Mouse (Mus musculus) limb, embryonic 10.5 days (tissue): ENCODE results near the gene Vac14. TPM values are rescaled to one million over a fixed set of nuclear protein-coding genes. Genes with fewer than 3 reads are reported as not detected.

Experiments used
- DNase-seq: peaks from one replicate; pipeline ENCODE4 v3.0.0-alpha.2; 2017; ENCODE audit warnings: low spot score
- H3K27ac ChIP-seq: fragments of 300-500 bp; sonication (generic); 2 replicates; pipeline ENCODE4 v1.5.1; 2016; ENCODE audit warnings: mild to moderate bottlenecking
- H3K27me3 ChIP-seq: fragments of 300-500 bp; sonication (generic); 2 replicates; pipeline ENCODE4 v1.6.1; 2016; ENCODE audit warnings: low read depth, mild to moderate bottlenecking; ENCODE audit not compliant: poor library complexity, severe bottlenecking
- H3K36me3 ChIP-seq: fragments of 300-500 bp; sonication (generic); 2 replicates; pipeline ENCODE4 v1.6.1; 2016; ENCODE audit warnings: mild to moderate bottlenecking, moderate library complexity
- H3K4me1 ChIP-seq: fragments of 300-500 bp; sonication (generic); 2 replicates; pipeline ENCODE4 v1.6.1; 2016
- H3K4me3 ChIP-seq: fragments of 300-500 bp; sonication (generic); 2 replicates; pipeline ENCODE4 v1.5.1; 2016; ENCODE audit warnings: mild to moderate bottlenecking, moderate library complexity
- H3K9me3 ChIP-seq: fragments of 300-500 bp; sonication (generic); replicated peaks from 2 replicates; pipeline ENCODE4 v1.6.1; 2016; ENCODE audit warnings: mild to moderate bottlenecking
- WGBS: fragments of 180-500 bp; shearing (Covaris S2); methylation state at CpG from one replicate; pipeline ENCODE4 v1.1.7; 2016; 5-methylcytosine and 5-hydroxymethylcytosine counted together
- polyA plus RNA-seq: library from polyadenylated mRNA; unstranded; fragments of >200 nt; fragmentation: Nextera tagmentation; extraction: Ambion mirVana; gene quantifications from 2 replicates; pipeline ENCODE4 v1.2.1, GENCODE M21; 2016

Vac14 gene
- polyA plus RNA-seq, 1 experiment from 2014 or later, result 30.8 TPM

DNA sequence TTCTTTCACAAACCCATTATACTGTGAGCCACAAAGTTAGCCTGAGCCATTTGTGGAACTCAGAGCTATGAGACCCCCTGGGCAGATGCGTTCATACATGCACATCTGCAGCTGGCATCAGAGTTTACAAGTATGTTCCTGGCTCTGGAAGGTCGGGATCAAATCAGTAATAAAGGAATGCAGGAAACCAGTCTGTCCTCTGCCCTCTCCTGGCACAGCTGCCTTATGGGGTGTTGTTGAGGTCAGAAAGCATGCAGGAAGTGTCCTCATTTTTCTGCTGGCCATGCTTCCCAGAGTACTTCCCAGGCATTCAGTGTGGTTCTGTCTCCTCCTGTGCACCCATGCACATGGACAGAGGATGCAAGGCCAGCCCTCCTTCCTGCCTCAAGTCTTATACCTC lies 54.8 kb downstream of the Vac14 start:
- Histone ChIP-seq H3K4me1 (peaks cover 12% of the 10 kb centered on the region), H3K4me3 (no peak overlapping the region), H3K27ac (no peak overlapping the region), H3K27me3 (no peaks in the 10 kb centered on the region), H3K36me3 (peaks cover 70% of the 10 kb centered on the region), H3K9me3 (no peaks in the 10 kb centered on the region)
- no peak for DNase-seq
- WGBS, result 92% methylated on average over 2 of the region's 2 CpGs

DNA sequence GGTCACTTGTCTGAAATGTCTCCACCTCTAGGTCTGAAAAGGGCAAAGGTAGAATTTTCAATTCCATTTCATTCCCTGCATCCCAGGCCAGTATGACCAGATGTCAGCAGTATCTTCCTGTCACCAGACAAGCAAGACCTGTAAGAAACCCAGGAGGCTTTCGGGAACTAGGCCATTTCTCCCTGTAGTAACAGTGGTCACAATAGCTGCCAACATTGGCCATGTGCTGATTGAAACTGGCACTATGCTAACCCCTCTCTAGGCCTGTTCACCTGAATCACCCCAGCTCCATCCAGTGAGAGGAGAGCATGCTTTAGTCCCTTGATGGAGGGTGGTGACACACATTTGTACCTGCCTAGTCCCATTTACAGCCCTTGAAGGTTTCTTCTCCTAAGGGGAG lies 56.2 kb downstream of the Vac14 start:
- H3K9me3 ChIP-seq, result no peaks in the 10 kb centered on the region
- no peak for DNase-seq
- no peak overlapping the region for H3K4me3 ChIP-seq
- H3K27me3 ChIP-seq, result no peaks in the 10 kb centered on the region
- 100% methylated on average over 1 of the region's 1 CpGs for WGBS
- H3K4me1 ChIP-seq, result peaks cover 12% of the 10 kb centered on the region
- H3K36me3 ChIP-seq, result peaks cover 74% of the 10 kb centered on the region
- H3K27ac ChIP-seq, result no peak overlapping the region

DNA sequence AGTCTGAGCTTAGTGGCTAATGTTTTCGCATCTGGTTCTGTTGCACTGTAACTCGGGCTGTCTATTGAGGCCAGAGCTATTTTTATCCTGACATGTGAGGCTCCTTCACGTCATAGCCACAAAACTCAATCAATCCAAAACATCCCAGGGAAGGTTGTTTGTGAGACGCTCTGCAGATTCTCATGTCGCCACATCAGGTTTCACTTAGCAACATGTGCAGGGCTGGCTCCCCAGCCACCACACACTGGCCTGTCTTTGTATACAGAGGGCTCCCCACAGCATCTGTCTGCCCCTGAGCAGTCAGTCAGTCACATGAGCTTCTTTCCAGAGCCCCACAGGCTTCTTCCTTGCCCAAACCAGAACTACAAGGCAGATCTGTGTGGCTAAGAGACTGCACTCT lies 58.3 kb downstream of the Vac14 start:
- peak; percentile 69 for DNase-seq
- 37% methylated on average over 5 of the region's 5 CpGs for WGBS
- peaks cover 12% of the 10 kb centered on the region for H3K4me1 ChIP-seq
- H3K27me3 ChIP-seq, result no peaks in the 10 kb centered on the region
- H3K27ac ChIP-seq, result peak overlapping the region; percentile 78
- H3K36me3 ChIP-seq, result peaks cover 62% of the 10 kb centered on the region
- H3K9me3 ChIP-seq, result no peaks in the 10 kb centered on the region
- H3K4me3 ChIP-seq, result no peak overlapping the region

DNA sequence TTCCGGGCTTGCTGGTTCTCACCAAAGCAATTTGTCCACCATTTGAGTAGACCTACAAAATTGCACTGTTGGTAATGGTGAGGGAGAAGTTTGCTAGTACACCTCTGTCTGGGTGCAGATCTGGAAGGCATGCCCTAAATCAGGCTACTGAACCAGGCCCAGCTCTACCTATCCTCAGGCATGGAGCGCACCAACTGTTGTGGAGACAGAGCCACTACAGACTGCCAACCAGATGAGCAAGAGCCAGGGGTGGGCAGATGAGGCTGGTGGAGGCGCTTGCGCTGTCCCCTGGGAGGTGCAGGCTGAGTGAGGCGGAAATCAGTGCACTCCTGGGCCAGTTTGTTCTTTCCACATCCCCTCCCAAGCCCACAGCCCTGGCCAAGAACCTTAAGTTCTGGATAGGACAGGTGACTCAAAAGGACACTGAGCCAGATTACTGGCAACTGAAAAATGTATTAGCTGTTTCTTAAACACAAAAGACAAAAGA lies 58.8 kb downstream of the Vac14 start:
- DNase-seq, result peak; percentile 34
- Histone ChIP-seq H3K27me3 (no peaks in the 10 kb centered on the region), H3K4me1 (peaks cover 12% of the 10 kb centered on the region), H3K4me3 (no peak overlapping the region), H3K9me3 (no peaks in the 10 kb centered on the region), H3K27ac (peak overlapping the region; percentile 78), H3K36me3 (peaks cover 57% of the 10 kb centered on the region)
- 91% methylated on average over 5 of the region's 5 CpGs for WGBS

DNA sequence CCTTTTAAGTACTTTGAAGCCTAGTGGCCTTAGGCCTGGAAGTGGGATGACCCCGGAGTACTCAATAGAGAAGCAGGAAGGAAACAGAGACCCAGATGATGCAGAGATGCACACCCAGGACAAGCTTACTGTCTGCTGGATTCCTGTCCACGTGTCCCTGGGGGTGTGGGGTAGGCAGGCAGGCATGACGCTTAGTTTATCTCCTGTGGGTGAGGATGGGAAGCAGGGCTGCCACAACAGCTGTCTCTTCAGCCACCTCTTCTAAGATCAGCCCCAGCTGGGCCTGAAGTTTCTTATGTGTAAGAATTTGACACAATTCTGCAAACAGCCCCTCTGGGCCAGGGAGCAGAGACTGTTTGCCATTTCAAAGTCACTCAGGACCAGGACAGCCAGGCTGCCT lies 60.6 kb downstream of the Vac14 start:
- H3K27me3 ChIP-seq, result no peaks in the 10 kb centered on the region
- 69% methylated on average over 3 of the region's 3 CpGs for WGBS
- H3K4me1 ChIP-seq, result peaks cover 12% of the 10 kb centered on the region

DNA sequence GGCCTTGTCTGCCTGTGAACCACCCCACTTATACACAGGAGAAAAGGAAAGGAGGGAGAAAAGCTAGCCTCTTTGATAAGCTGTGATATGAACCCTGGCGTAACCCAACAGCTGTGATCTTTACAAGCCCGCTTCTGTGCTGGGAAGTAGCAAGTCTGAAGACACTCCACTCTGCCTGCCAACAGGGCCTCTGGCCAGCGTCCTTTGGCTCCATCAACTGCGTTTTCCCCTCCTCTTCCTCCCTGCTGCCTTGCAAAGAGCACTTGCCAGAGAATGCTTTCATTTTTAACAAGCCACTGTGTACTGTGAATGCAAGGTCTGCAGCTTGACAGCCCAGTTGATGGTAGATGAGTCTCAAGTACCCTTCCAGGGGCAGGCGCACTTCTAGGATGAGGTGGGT lies 69.3 kb downstream of the Vac14 start:
- H3K27ac ChIP-seq, result no peak overlapping the region
- no peaks in the 10 kb centered on the region for H3K4me1 ChIP-seq
- no peak overlapping the region for H3K4me3 ChIP-seq
- no peak for DNase-seq
- peaks cover 83% of the 10 kb centered on the region for H3K36me3 ChIP-seq
- WGBS, result 93% methylated on average over 5 of the region's 5 CpGs
- no peaks in the 10 kb centered on the region for H3K27me3 ChIP-seq
- no peaks in the 10 kb centered on the region for H3K9me3 ChIP-seq

More for the DNA sequence above, 60.6 kb downstream of the Vac14 start:
- Histone ChIP-seq H3K4me3 (no peak overlapping the region), H3K9me3 (no peaks in the 10 kb centered on the region), H3K27ac (no peak overlapping the region), H3K36me3 (peaks cover 57% of the 10 kb centered on the region)
- DNase-seq, result no peak

DNA sequence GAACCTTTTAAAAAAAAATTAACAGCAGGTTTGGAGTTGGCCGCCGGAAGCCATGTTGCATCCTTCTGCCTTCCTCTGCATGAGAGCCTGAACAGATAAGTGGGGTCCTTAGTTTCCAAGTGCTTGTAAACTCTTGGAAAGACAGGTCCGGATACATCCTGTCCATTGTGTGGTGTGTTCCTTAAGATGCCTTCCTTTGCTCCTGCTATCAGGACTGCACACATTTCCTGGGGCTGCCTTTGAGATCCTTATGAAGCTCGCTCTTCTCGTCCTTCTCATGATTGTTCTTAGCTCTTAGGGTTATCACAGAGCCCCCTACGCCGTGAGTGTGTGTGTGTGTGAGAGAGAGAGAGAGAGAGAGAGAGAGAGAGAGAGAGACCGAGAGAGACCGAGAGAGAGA lies 71.6 kb downstream of the Vac14 start:
- H3K4me1 ChIP-seq, result no peaks in the 10 kb centered on the region
- H3K9me3 ChIP-seq, result no peaks in the 10 kb centered on the region
- WGBS, result 89% methylated on average over 9 of the region's 9 CpGs
- peaks cover 75% of the 10 kb centered on the region for H3K36me3 ChIP-seq
- no peak overlapping the region for H3K27ac ChIP-seq
- no peak for DNase-seq
- no peaks in the 10 kb centered on the region for H3K27me3 ChIP-seq
- H3K4me3 ChIP-seq, result no peak overlapping the region

DNA sequence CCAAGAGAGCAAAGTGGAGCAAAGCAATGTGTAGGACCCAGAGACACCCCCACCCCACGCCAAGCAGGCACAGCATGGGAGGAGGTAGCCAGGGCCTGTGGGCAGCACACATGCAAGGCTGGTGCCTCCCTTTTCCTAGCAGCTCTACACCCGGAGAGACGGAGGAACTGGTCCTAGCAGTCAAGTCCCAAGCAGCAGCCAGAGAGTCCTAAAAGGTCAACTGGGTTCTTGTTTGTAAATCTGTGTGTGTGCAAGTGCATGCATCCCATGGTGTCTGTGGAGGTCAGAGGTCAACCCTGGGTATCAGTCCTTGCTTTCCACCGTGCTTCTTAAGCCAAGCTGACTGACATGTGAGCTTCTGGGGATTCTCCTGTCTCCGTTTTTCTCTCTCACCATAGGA lies 75.8 kb downstream of the Vac14 start:
- H3K9me3 ChIP-seq, result no peaks in the 10 kb centered on the region
- peaks cover 63% of the 10 kb centered on the region for H3K36me3 ChIP-seq
- no peaks in the 10 kb centered on the region for H3K27me3 ChIP-seq
- no peak overlapping the region for H3K27ac ChIP-seq
- H3K4me3 ChIP-seq, result no peak overlapping the region
- no peak for DNase-seq
- 80% methylated on average over 5 of the region's 5 CpGs for WGBS
- no peaks in the 10 kb centered on the region for H3K4me1 ChIP-seq

DNA sequence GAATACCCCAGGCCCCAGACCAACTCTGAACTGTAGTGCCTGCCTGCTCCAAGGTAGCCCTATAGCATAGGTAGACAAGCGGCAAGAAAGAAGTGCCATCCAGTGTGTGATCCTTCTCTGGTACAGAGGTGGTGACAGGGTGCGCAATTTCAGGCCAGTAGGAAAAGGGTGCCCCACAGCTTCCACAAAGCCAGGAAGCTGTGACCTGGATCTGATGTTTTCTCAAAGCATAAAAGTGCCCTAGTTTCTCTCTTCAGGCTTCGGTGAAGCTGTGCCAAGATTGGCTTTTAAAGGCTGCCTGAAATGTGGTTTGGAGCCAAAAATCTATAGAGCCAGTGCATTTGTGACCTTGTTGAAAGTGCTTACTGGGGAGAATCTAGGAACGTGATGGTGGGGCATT lies 76.4 kb downstream of the Vac14 start:
- Histone ChIP-seq H3K27ac (no peak overlapping the region), H3K4me1 (no peaks in the 10 kb centered on the region), H3K9me3 (no peaks in the 10 kb centered on the region), H3K36me3 (peaks cover 59% of the 10 kb centered on the region), H3K27me3 (no peaks in the 10 kb centered on the region), H3K4me3 (no peak overlapping the region)
- 90% methylated on average over 4 of the region's 4 CpGs for WGBS
- no peak for DNase-seq

DNA sequence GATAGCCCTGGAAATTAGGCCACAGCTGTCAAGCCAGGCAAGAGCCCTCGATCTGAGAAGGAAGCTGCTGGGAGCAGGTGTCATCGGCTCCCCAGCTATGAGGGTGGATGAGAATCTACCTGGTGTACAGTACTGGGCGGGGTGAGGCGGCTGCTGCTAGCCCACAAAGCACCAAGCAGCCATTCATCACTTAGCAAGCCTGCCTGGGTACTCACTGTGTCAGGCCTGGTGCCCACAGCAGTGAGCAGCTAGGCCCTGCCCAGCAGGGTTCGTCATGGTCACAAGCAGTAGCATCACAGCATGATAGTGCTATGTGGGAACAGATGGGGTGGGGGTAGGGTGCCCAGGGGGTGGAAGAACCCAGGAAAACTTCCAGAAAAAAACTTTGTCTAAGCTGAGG lies 77.0 kb downstream of the Vac14 start:
- 91% methylated on average over 5 of the region's 5 CpGs for WGBS
- H3K36me3 ChIP-seq, result peaks cover 54% of the 10 kb centered on the region
- no peaks in the 10 kb centered on the region for H3K27me3 ChIP-seq
- H3K9me3 ChIP-seq, result no peaks in the 10 kb centered on the region
- no peaks in the 10 kb centered on the region for H3K4me1 ChIP-seq
- no peak for DNase-seq
- H3K27ac ChIP-seq, result no peak overlapping the region; the same call in 1 of the 2 replicates
- no peak overlapping the region for H3K4me3 ChIP-seq

DNA sequence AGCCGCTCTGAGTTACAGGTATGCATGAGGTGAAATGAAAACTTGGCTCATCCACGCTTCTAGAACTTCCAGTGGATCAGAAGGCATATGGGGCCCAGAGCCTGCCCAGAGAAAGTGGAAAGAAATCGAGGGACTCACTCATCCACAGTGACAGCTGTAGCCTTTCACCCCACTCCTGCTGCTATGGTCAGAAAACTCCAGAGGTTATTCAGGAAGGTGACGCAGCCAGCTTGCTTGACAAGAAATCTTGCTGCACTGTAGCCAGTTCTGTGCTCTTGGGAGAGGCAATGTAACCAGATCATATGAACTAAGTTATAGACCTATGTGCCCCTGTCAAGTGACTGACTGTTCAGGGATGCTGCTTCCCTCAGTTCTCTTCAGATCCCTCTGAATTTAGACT lies 77.7 kb downstream of the Vac14 start:
- H3K27me3 ChIP-seq, result no peaks in the 10 kb centered on the region
- no peaks in the 10 kb centered on the region for H3K4me1 ChIP-seq
- H3K27ac ChIP-seq, result no peak overlapping the region; the same call in 1 of the 2 replicates
- DNase-seq, result no peak
- H3K4me3 ChIP-seq, result no peak overlapping the region
- no peaks in the 10 kb centered on the region for H3K9me3 ChIP-seq
- H3K36me3 ChIP-seq, result peaks cover 52% of the 10 kb centered on the region
- 96% methylated on average over 4 of the region's 4 CpGs for WGBS

DNA sequence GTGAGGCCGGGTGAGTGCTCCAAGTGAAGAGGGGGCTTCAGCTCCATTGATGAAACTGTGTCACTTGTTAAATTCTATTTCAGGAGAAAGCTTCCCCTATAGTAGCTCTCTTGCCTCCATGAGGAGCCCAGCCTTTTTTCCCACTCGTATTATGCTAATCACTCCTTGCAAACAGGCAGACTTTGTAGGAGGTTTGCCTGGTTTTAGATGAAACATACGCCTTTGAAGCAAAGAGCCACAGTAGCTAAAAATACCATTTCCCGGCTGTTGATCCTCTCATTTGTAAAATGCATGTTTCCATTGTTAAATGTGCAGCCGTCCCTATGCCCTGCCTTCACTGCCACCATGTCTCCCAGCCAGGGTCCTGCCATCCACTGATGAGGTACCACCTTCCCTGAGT lies 79.2 kb downstream of the Vac14 start:
- no peak overlapping the region for H3K27ac ChIP-seq
- H3K27me3 ChIP-seq, result no peaks in the 10 kb centered on the region
- DNase-seq, result no peak
- no peak overlapping the region for H3K4me3 ChIP-seq
- peaks cover 58% of the 10 kb centered on the region for H3K36me3 ChIP-seq
- peaks cover 6% of the 10 kb centered on the region; the same call in 1 of the 2 replicates for H3K4me1 ChIP-seq
- WGBS, result 91% methylated on average over 5 of the region's 5 CpGs
- no peaks in the 10 kb centered on the region for H3K9me3 ChIP-seq

DNA sequence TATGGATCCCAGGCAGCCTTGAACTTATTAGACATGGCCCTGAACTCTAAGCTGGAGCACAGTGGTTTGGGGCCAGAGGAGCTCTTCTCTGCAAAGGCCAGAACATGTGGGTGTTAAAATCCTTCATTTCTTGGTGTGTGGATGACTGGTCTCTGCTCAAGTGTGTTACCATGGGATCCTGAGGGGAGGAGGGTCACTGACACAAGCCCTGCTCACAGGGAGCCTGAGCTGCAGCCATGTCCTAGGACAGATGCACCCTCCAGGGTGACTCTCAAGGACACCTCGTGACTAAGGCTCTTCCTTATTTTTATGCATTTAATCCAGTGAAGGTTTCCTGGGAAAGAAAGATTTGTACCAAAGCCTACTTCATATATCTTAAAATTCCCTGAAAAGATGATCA lies 79.7 kb downstream of the Vac14 start:
- no peaks in the 10 kb centered on the region for H3K27me3 ChIP-seq
- peaks cover 54% of the 10 kb centered on the region for H3K36me3 ChIP-seq
- H3K27ac ChIP-seq, result no peak overlapping the region
- H3K4me1 ChIP-seq, result peaks cover 12% of the 10 kb centered on the region; the same call in 1 of the 2 replicates
- H3K4me3 ChIP-seq, result no peak overlapping the region
- WGBS, result 92% methylated on average over 1 of the region's 1 CpGs
- no peaks in the 10 kb centered on the region for H3K9me3 ChIP-seq
- DNase-seq, result no peak

DNA sequence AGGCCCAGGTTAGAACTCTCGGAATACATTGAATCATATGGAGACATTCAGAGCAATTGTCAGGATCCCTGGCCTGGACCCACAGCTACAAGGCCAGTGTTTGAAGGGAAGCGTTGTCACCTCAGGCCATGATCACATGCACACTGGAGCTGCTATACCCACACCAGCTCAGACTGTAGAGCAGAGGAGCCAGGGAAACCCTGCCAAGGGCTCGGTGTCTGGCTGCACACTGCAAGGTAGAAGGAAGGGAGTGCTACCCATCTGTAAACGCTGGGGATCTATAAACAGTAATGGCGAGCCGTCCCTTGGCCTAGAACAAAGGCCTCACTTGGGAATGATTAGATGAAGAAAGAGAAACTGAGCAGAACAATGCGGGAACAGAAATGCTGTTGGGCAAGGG lies 81.1 kb downstream of the Vac14 start:
- H3K36me3 ChIP-seq, result peaks cover 47% of the 10 kb centered on the region
- peaks cover 17% of the 10 kb centered on the region; the same call in 1 of the 2 replicates for H3K4me1 ChIP-seq
- DNase-seq, result no peak
- H3K9me3 ChIP-seq, result no peaks in the 10 kb centered on the region
- H3K27me3 ChIP-seq, result no peaks in the 10 kb centered on the region
- H3K4me3 ChIP-seq, result no peak overlapping the region
- H3K27ac ChIP-seq, result peak overlapping the region; percentile 15; the same call in 1 of the 2 replicates
- 86% methylated on average over 7 of the region's 7 CpGs for WGBS
